Mouse (Mus musculus): ENCODE results near the gene Sdccag8.

Gene Sdccag8

GRCm38 (mm10) chr1:176986990-176987740, 172.7 kb downstream of the Sdccag8 start:
- DNase-seq: no peak

DNA sequence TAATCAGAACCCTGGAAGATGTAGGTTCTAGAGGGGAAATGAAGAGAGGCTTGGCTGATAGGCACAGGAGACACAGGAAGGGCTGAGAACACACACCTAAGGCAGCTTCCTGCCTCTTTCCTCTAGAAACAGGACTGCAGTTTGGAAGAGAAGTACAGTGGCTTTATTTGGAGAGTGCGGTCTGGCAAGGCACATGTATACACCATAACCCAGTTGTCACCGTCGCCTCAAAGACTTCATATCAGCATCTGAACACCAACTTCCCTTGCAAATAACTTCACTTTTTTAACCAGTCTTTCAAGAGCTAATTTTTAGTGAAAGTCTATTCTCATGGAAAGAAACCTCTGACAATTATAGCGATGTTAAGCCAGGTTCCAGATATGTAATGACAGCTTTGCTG, 177.0 kb downstream of the Sdccag8 start:
- no peak for DNase-seq

- no peak for DNase-seq
Measured at GRCm38 (mm10) chr1:176992517-176992916, 178.1 kb downstream of the Sdccag8 start.

DNA sequence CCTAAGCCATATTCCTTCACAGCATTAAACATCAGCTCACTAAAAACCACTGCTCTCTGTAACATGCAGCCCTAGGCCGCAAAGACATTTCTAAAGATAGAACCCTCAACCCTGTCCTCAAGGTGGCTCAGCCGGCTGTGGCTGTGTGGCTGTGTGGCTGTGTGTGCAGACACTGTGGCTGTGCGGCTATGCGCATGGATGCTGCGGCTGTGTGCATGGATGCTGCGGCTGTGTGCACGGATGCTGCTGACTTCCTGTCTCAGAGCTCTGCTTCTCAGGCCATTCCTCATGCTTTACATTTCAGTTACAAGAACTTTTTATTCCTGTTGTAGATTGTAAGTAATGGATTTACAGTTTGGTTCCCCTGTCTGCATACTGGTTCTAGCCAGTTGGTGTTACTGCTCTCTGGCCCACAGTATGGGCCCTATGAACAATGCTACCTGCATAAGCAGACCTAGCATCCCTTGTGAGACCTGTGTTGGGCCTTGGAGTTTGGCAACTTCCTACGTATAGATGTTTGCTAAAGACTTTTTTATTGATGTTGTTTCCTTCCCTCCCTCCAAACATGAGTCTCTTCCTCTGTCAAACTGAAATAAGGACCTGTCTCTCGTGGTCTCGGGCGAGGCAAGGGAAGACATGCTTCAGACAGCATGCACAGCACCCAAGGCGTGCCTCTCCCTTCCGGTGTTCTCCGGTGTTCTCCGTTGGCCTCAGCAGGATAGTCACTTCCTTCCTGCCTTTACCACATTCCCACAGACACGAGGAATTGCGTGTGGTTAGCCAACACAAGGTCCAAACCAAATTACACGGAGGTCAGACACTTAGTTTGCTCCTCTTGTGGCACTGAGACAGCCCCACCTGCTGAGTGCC, 178.9 kb downstream of the Sdccag8 start:
- no peak for DNase-seq

- no peak for DNase-seq
Measured at GRCm38 (mm10) chr1:176994087-176994486, 179.6 kb downstream of the Sdccag8 start.

DNA sequence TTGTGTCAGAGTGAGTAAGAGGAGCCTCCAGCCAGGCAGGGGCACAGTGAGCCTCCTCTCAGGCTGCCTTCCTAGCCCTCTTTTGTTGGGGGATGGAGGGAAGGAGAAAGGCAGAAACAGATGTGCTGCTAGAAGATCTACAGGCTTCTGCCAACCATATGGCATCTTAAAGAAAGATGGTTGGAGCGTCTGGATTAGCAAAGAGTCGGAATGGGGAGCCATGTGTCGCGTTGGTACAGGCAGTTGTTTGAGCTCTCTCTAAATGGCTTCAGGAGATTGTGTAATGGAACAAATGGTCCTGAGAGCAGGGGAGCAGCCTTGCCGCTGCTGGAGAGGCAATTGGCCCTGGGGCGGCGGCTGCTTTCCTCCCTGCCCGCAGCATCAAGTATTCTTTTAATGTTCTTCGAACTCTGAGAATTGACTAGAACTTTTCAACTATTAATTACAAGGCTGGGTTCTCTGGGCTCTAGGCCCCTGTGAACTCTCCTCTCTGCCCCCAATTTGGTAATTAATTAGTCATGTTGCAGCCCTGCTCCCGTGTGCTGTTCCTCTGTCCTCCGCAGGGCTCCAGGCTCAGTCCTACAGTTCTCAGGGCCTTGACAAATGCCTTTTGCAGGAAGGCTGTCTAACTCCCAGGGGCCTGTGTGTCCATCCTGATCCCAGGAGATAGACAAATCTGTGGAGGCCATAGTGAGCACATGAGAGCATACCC, 180.4 kb downstream of the Sdccag8 start:
- no peak for DNase-seq

- no peak for DNase-seq
Measured at GRCm38 (mm10) chr1:176995419-176995775, 180.9 kb downstream of the Sdccag8 start.

DNA sequence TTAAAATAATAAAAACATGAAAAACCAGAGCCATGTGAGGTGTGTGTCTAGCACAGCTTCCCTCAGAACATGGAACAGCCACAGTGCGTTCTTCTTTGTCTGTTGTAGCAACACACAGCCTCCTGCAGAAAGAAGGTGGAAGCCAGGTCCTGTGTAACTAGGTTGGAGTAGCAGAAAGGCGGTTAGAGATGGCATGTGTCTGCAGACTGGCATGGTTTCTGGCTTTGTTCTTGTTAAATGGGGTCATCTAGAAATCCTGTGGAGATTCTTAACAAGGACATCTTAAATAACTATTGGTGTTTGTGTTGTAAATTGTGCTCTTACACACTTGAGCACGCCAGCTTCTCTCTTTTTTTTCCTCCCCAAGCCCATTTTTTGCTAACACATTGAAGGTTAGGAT, 181.7 kb downstream of the Sdccag8 start:
- DNase-seq: no peak

- DNase-seq: peak; percentile 43
Measured at GRCm38 (mm10) chr1:176996630-176997201, 182.3 kb downstream of the Sdccag8 start.

- DNase-seq: no peak
Measured at GRCm38 (mm10) chr1:176997254-176997653, 182.8 kb downstream of the Sdccag8 start.

GRCm38 (mm10) chr1:176997711-176998689, 183.5 kb downstream of the Sdccag8 start:
- DNase-seq: peak; percentile 56

GRCm38 (mm10) chr1:176999011-176999410, 184.6 kb downstream of the Sdccag8 start:
- no peak for DNase-seq

DNA sequence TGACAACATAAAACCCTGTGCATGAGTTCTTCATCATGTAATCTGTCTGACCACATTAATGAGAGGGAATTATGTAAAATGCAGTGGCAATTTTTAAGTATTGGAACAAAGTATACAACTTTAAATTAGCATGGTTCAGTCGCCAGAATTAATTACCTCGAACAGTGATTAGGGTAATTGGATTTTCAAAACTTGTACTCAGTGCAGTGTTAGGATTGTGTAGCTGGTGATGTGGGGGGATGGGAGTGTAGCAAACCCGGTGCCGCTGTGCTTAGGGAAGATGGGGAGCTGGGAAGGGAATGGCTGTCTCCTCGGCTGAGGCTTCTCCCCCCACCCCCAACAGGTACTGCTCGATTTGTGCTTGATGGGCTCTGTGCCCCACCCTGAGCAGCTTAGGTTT, 188.5 kb downstream of the Sdccag8 start:
- DNase-seq: no peak

DNA sequence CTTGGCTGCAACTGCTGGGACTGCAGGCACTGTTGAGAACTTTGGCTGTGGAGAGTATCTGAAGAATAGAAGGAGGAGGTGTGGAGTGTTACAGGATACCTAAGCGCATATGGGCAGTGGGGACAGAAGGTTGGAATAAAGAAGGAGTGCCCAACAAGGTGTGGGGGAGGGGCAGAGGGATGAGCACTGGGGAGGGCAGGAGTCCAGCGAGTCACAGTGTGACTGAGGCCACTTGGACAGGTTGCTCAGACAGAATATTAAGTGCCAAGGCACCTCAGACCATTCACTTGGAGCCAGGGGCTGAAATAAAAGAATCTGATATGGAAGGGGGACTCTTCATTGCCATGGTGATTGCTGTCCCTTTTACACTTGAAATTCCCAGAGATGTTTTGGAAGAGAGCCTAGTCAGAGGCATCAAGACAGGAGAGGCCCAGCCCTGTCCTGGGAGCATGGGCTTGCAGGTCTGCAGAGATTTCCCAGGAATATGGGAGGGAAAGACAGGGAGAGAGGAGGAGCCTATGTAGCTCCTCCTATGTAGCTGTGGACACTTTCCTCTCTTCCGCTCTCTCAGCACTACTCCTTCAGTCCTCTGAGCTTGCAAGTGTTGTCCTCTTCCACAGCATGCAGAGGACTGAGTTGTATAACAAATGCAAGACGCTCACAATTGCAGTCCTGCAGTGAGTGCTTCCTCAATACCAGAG, 189.7 kb downstream of the Sdccag8 start:
- no peak for DNase-seq

DNA sequence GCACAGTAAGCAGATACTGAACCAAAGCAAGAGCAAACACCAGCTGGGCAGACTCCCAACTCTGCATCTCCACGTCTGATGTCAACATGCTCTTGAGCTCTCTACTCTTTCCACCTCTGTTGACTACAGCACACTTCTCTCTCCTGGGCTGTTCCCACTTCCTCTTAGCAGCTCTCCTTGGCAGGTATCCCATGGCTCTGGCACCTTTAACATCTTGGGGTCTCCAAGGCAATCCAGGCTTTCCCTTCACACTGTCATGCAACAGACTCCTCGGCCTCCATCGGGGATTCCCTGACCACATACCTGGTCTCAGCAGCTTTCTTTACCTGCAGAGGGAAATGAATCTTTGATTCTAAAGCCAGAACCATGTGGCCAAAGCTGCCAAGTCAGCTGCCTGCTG, 192.9 kb downstream of the Sdccag8 start:
- no peak for DNase-seq

- no peak for DNase-seq
Measured at GRCm38 (mm10) chr1:177008777-177009176, 194.3 kb downstream of the Sdccag8 start.

GRCm38 (mm10) chr1:177010041-177010440, 195.6 kb downstream of the Sdccag8 start:
- no peak for DNase-seq

- no peak for DNase-seq
Measured at GRCm38 (mm10) chr1:177010607-177011302, 196.3 kb downstream of the Sdccag8 start.

DNA sequence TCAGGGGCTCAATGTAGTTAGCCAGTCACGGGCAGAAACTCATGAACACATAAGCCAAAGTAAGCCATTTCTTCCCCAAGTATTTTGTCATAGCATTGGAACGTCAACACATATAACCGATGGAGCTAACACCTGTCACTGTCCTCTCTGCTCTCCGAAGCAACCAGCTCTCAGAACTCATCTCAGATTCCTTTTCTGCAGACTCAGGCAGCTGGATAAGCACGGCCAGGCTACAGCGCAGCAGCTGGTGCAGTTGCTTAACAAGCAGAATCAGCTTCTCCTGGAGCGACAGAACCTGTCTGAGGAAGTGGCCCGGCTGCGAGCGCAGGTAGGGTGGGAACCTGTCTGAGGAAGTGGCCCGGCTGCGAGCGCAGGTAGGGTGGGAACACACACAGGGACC, 197.2 kb downstream of the Sdccag8 start:
- DNase-seq: no peak

DNA sequence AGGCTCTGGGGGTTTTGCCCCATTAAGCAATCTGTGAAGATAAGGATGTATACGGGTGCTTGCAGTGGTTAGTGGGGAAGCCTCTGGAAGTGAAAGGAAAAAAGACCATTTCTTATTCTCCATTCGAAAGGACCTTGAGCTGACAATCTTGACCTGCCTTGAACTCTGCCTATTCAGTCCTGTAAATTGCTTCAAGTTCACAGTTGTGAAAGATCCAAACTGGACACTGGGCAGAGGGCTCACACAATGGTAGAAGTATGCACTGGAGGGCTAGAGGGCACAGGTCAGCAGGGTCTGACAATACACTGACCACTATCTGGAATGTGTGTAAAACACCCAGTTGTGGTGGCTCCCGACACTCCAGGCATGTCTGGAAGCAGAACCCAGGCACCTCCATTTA, 198.3 kb downstream of the Sdccag8 start:
- no peak for DNase-seq

DNA sequence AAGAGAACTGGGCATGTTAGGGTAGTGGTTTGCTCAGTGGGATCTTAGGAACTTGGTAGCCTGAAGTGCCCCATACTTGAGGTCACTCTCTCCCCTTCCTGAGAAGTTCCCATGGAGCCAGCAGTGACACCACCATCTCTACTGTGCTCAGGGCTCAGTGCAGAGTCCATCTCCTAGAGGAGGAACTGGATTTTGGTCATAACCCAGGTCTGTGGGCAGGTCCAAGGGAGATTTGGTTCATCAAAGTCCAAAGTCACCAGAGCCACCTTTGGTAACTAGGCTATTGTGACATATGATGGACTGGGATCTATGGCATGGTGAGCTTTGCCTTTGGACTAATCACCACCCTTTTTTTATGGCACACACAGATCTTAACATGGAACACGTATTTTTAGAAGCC, 198.9 kb downstream of the Sdccag8 start:
- no peak for DNase-seq

All from kidney, postnatal 14 days (tissue).